Mouse (Mus musculus) embryonic fibroblast, embryonic 13.5 days (primary cell): ENCODE results near the gene Stap2. TPM values are rescaled to one million over a fixed set of nuclear protein-coding genes. Genes with fewer than 3 reads are reported as not detected.

ENCODE experiments used
- H3K27ac ChIP-seq: 2 replicates; pipeline ENCODE4 v1.5.1; 2012; ENCODE audit warnings: low read length, control low read depth, inconsistent platforms; ENCODE audit not compliant: insufficient read depth
- H3K4me1 ChIP-seq: 2 replicates; pipeline ENCODE4 v1.6.1; 2011; ENCODE audit warnings: low read length; ENCODE audit not compliant: control insufficient read depth, insufficient read depth
- H3K4me3 ChIP-seq: 2 replicates; pipeline ENCODE4 v1.5.1; 2011; ENCODE audit warnings: mild to moderate bottlenecking, control low read depth, low read length; ENCODE audit not compliant: insufficient read depth
- CTCF ChIP-seq: IDR thresholded peaks from 2 replicates; pipeline ENCODE4 v1.5.1; 2011; ENCODE audit warnings: mild to moderate bottlenecking, control low read depth, low read length, moderate library complexity, borderline replicate concordance; ENCODE audit not compliant: insufficient read depth
- POLR2A ChIP-seq: IDR thresholded peaks from 2 replicates; pipeline ENCODE4 v1.6.1; 2011; ENCODE audit warnings: low read depth, mild to moderate bottlenecking, control low read depth, low read length, moderate library complexity
- polyA plus RNA-seq: library from polyadenylated mRNA; stranded (reverse); fragments of >200 nt; gene quantifications from 2 replicates; pipeline ENCODE4 v1.2.4, GENCODE M21; 2011; ENCODE audit warnings: low read depth; ENCODE audit not compliant: missing spikeins, insufficient read length

The Stap2 gene
- polyA plus RNA-seq, 1 experiment = 0.35 TPM

GRCm38 (mm10) chr17:56035216-56035615 is 29.8 kb upstream of the Stap2 start:
- Histone ChIP-seq H3K4me1 (peaks cover 23% of the 10 kb centered on the region), H3K27ac (peak overlapping the region; percentile 80), H3K4me3 (peak overlapping the region; percentile 92)
- no peak for TF ChIP-seq CTCF
- no peak for TF ChIP-seq POLR2A

GRCm38 (mm10) chr17:56034726-56035100 is 29.3 kb upstream of the Stap2 start:
- no peak for TF ChIP-seq CTCF
- TF ChIP-seq POLR2A = no peak
- Histone ChIP-seq H3K27ac (peak overlapping the region; percentile 80), H3K4me3 (peak overlapping the region; percentile 92), H3K4me1 (peaks cover 24% of the 10 kb centered on the region)

- H3K4me1 ChIP-seq = peaks cover 24% of the 10 kb centered on the region
- H3K27ac ChIP-seq = peak overlapping the region; percentile 80
- peak overlapping the region; percentile 92 for H3K4me3 ChIP-seq
- TF ChIP-seq POLR2A (no peak), CTCF (no peak)
Measured at GRCm38 (mm10) chr17:56034040-56034725, 28.8 kb upstream of the Stap2 start.

GRCm38 (mm10) chr17:56032831-56033230 is 27.4 kb upstream of the Stap2 start:
- TF ChIP-seq CTCF = no peak
- TF ChIP-seq POLR2A = no peak
- H3K27ac ChIP-seq = peak overlapping the region; percentile 7; the same call in 1 of the 2 replicates
- H3K4me3 ChIP-seq = no peak overlapping the region
- H3K4me1 ChIP-seq = peaks cover 27% of the 10 kb centered on the region

- Histone ChIP-seq H3K4me1 (peaks cover 30% of the 10 kb centered on the region), H3K27ac (peak overlapping the region; percentile 72), H3K4me3 (no peak overlapping the region)
- TF ChIP-seq CTCF (no peak), POLR2A (no peak)
Measured at GRCm38 (mm10) chr17:56032127-56032733, 26.8 kb upstream of the Stap2 start.

- Histone ChIP-seq H3K27ac (0 out of 2 replicates have a peak overlapping the region, but pooled peaks have one; percentile 8), H3K4me1 (peaks cover 38% of the 10 kb centered on the region), H3K4me3 (no peak overlapping the region)
- TF ChIP-seq POLR2A (no peak), CTCF (no peak)
Measured at GRCm38 (mm10) chr17:56031431-56031830, 26.0 kb upstream of the Stap2 start.

- Histone ChIP-seq H3K4me1 (peaks cover 41% of the 10 kb centered on the region), H3K27ac (no peak overlapping the region), H3K4me3 (no peak overlapping the region)
- TF ChIP-seq CTCF (peak; percentile 15; the same call in 1 of the 2 replicates), POLR2A (no peak)
Measured at GRCm38 (mm10) chr17:56030919-56031318, 25.5 kb upstream of the Stap2 start.

GRCm38 (mm10) chr17:56030238-56030870 is 25.0 kb upstream of the Stap2 start:
- Histone ChIP-seq H3K4me1 (peaks cover 44% of the 10 kb centered on the region), H3K27ac (no peak overlapping the region)
- no peak for TF ChIP-seq CTCF
- TF ChIP-seq POLR2A = no peak

GRCm38 (mm10) chr17:56027801-56028441 is 22.5 kb upstream of the Stap2 start:
- Histone ChIP-seq H3K4me1 (peaks cover 47% of the 10 kb centered on the region), H3K27ac (no peak overlapping the region), H3K4me3 (no peak overlapping the region)
- TF ChIP-seq POLR2A (no peak), CTCF (no peak)

More at GRCm38 (mm10) chr17:56030238-56030870, 25.0 kb upstream of the Stap2 start:
- H3K4me3 ChIP-seq = no peak overlapping the region

- H3K4me3 ChIP-seq = no peak overlapping the region
- peak overlapping the region; percentile 74 for H3K27ac ChIP-seq
- TF ChIP-seq POLR2A = no peak
- TF ChIP-seq CTCF = no peak
- peaks cover 45% of the 10 kb centered on the region for H3K4me1 ChIP-seq
Measured at GRCm38 (mm10) chr17:56026881-56027280, 21.5 kb upstream of the Stap2 start.
